Comparison of ENCODE assay signal across 9 mouse cellular contexts in genomic region chr13:60897328-60897727, GRCm38 (mm10). TPM values are rescaled to one million over a fixed set of nuclear protein-coding genes. Genes with fewer than 3 reads are reported as not detected.
DNase-seq lines count a peak whose midpoint lies in the region; ATAC-seq and TF ChIP-seq lines count a peak whose summit lies in the region.
"Had no signal": no experiment of that assay in that cellular context is flagged by ENCODE, and none has a peak within 500 bp of the region (broad histone marks: within the 10 kb centered on the region; RNA-seq: fewer than 3 reads in every experiment).

Gene Ctla2b, minus strand, starts transcription at chr13:60897447.

- no peak for TF ChIP-seq POLR2A in brain, embryonic 14.5 days (IDR thresholded peaks at IDR 0.05; ENCODE audit: borderline replicate concordance, extremely low read depth, insufficient read depth, insufficient read length, poor library complexity, severe bottlenecking)

- ATAC-seq in heart, embryonic 15.5 days (replicated peaks; ENCODE audit: insufficient number of reproducible peaks, insufficient read depth, low FRiP score, low read depth): peak; percentile 91
- ATAC-seq in forebrain, embryonic 12.5 days (ENCODE audit: low FRiP score): no peak
- ATAC-seq in forebrain, postnatal 0 days: no peak

- WGBS in heart, embryonic 15.5 days: 43% methylated on average over 3 of the region's 3 CpGs
- WGBS in forebrain, embryonic 12.5 days: 90% methylated on average over 3 of the region's 3 CpGs
- 83% methylated on average over 3 of the region's 3 CpGs for WGBS in forebrain, postnatal 0 days

- H3K36me3 ChIP-seq in heart, embryonic 15.5 days: no peaks in the 10 kb centered on the region
- no peaks in the 10 kb centered on the region for H3K36me3 ChIP-seq in forebrain, embryonic 12.5 days (replicated peaks)
- H3K36me3 ChIP-seq in forebrain, postnatal 0 days (ENCODE audit: insufficient read depth): no peaks in the 10 kb centered on the region
- H3K36me3 ChIP-seq: limb, embryonic 15.5 days had no signal

- H3K4me3 ChIP-seq in heart, embryonic 15.5 days: no peak within 1 kb of the TSS
- no peak within 1 kb of the TSS for H3K4me3 ChIP-seq in forebrain, embryonic 12.5 days (replicated peaks)
- no peak within 1 kb of the TSS for H3K4me3 ChIP-seq in forebrain, postnatal 0 days (ENCODE audit: low read depth, low read length)
- H3K4me3 ChIP-seq: limb, embryonic 15.5 days had no signal

- H3K27ac ChIP-seq in heart, embryonic 15.5 days: peak within 1 kb of the TSS; percentile 26
- no peak within 1 kb of the TSS for H3K27ac ChIP-seq in forebrain, embryonic 12.5 days
- H3K27ac ChIP-seq in forebrain, postnatal 0 days (ENCODE audit: low read depth, low read length): no peak within 1 kb of the TSS
- H3K27ac ChIP-seq: limb, embryonic 15.5 days had no signal

- H3K27me3 ChIP-seq in heart, embryonic 15.5 days: no peaks in the 10 kb centered on the region
- no peaks in the 10 kb centered on the region for H3K27me3 ChIP-seq in forebrain, embryonic 12.5 days
- no peaks in the 10 kb centered on the region for H3K27me3 ChIP-seq in forebrain, postnatal 0 days (ENCODE audit: insufficient read depth, low read length)
- H3K27me3 ChIP-seq: limb, embryonic 15.5 days had no signal

- TF ChIP-seq CTCF in brain, embryonic 14.5 days (IDR thresholded peaks at IDR 0.05; ENCODE audit: borderline replicate concordance, extremely low read depth, insufficient read depth, insufficient read length): no peak
- no peak for TF ChIP-seq CTCF in forebrain, postnatal 0 days (IDR thresholded peaks at IDR 0.05; ENCODE audit: low read depth)

- H3K4me2 ChIP-seq in heart, embryonic 15.5 days: no peak within 1 kb of the TSS
- no peak within 1 kb of the TSS for H3K4me2 ChIP-seq in forebrain, embryonic 12.5 days
- no peak within 1 kb of the TSS for H3K4me2 ChIP-seq in forebrain, postnatal 0 days (ENCODE audit: low read depth)
- H3K4me2 ChIP-seq: limb, embryonic 15.5 days had no signal

- peak; percentile 9 to 14 for DNase-seq in spleen, adult 18-20 months
- no peak for DNase-seq in spleen, adult 12 weeks (ENCODE audit: low spot score)
- DNase-seq in brain, embryonic 14.5 days (ENCODE audit: low read depth): peak; percentile 3
- peak; percentile 2 to 6 for DNase-seq in left cerebral cortex, postnatal 14 days (ENCODE audit: low spot score in 2 of 2)
- DNase-seq in naive thymus-derived CD4-positive, alpha-beta T cell, adult 2 months (ENCODE audit: low read depth): peak; percentile 53
- DNase-seq in forebrain, postnatal 0 days: no peak

- H3K9me3 ChIP-seq in heart, embryonic 15.5 days (replicated peaks): no peaks in the 10 kb centered on the region
- no peaks in the 10 kb centered on the region for H3K9me3 ChIP-seq in forebrain, embryonic 12.5 days
- H3K9me3 ChIP-seq in forebrain, postnatal 0 days (ENCODE audit: low read length): 0 out of 2 replicates have a peak, but pooled peaks cover 3% of the 10 kb centered on the region
- H3K9me3 ChIP-seq: limb, embryonic 15.5 days had no signal

- intact Hi-C loops in left cerebral cortex, postnatal 14 days (cut with DNase I): no loop called here

- H3K9ac ChIP-seq in heart, embryonic 15.5 days: no peak within 1 kb of the TSS
- H3K9ac ChIP-seq in forebrain, embryonic 12.5 days: no peak within 1 kb of the TSS
- H3K9ac ChIP-seq in forebrain, postnatal 0 days: no peak within 1 kb of the TSS
- H3K9ac ChIP-seq: limb, embryonic 15.5 days had no signal

- H3K4me1 ChIP-seq in heart, embryonic 15.5 days (replicated peaks): no peaks in the 10 kb centered on the region
- H3K4me1 ChIP-seq in forebrain, embryonic 12.5 days: no peaks in the 10 kb centered on the region
- no peaks in the 10 kb centered on the region for H3K4me1 ChIP-seq in forebrain, postnatal 0 days (ENCODE audit: insufficient read depth)
- H3K4me1 ChIP-seq: limb, embryonic 15.5 days had no signal

RNA-seq across cellular contexts. Expression of gene Ctla2b, which starts in this region (rescaled TPM):
- 1.6 TPM in 2 replicates for polyA plus RNA-seq in brain, embryonic 14.5 days (2012; rRNA removed)
- polyA plus RNA-seq in heart, embryonic 15.5 days (2015; fragmentation: Nextera tagmentation; extraction: Ambion mirVana): 5.4 and 7.1 TPM in 2 replicates
- 1 to 10 TPM; 2.9 to 3.7 TPM for total RNA-seq in left cerebral cortex, postnatal 14 days (2021)
- polyA plus RNA-seq in forebrain, embryonic 12.5 days (2016; fragmentation: Nextera tagmentation; extraction: Ambion mirVana): 1.2 and 1.3 TPM in 2 replicates
- total RNA-seq in forebrain, postnatal 0 days (2014; rRNA removed): 2.2 and 3.4 TPM in 2 replicates
- 0.87 and 2.7 TPM in 2 replicates for polyA plus RNA-seq in forebrain, postnatal 0 days (2015; fragmentation: Nextera tagmentation; extraction: Ambion mirVana)

Comparison
In these comparisons a context has a peak if more than half of its experiments do, and no peak if none do; other contexts are left out.
1. DNase-seq: peak in spleen, adult 18-20 months (2 of 2), brain, embryonic 14.5 days (single experiment), left cerebral cortex, postnatal 14 days (2 of 2) and naive thymus-derived CD4-positive, alpha-beta T cell, adult 2 months (single experiment); none in spleen, adult 12 weeks (single experiment) and forebrain, postnatal 0 days (single experiment).